Mouse (Mus musculus): ENCODE data around the gene 2310034G01Rik.

GRCm38 (mm10) chr19:46317546-46317885 lies 32.6 kb downstream of the 2310034G01Rik start:
- no peak for TF ChIP-seq CTCF (IDR thresholded peaks at IDR 0.05; ENCODE audit: extremely low read depth, insufficient read length, insufficient replicate concordance, low read depth, low read length)
- TF ChIP-seq POLR2A (IDR thresholded peaks at IDR 0.05; ENCODE audit: low read depth, low read length): no peak
